Mouse (Mus musculus): ENCODE measurements around the gene Gm13279. TPM values are rescaled to one million over a fixed set of nuclear protein-coding genes. Genes with fewer than 3 reads are reported as not detected.

Gm13279 gene
- polyA plus RNA-seq, 1 experiment from 2014 or later: not detected

Other genes starting within 250 kb of the Gm13279 start
- not detected in 2 replicates for gene Ifna15, start 239.2 kb upstream of the Gm13279 start, polyA plus RNA-seq (2015; fragmentation: Nextera tagmentation; extraction: Ambion mirVana)
- not detected in 2 replicates for gene Ifna14, start 225.6 kb upstream of the Gm13279 start, polyA plus RNA-seq (2015; fragmentation: Nextera tagmentation; extraction: Ambion mirVana)
- not detected in 2 replicates for gene Ifna9, start 205.0 kb upstream of the Gm13279 start, polyA plus RNA-seq (2015; fragmentation: Nextera tagmentation; extraction: Ambion mirVana)
- not detected in 2 replicates for gene Ifna12, start 194.0 kb upstream of the Gm13279 start, polyA plus RNA-seq (2015; fragmentation: Nextera tagmentation; extraction: Ambion mirVana)
- gene C87499, start 163.0 kb upstream of the Gm13279 start, polyA plus RNA-seq (2015; fragmentation: Nextera tagmentation; extraction: Ambion mirVana): not detected in 2 replicates
- not detected in 2 replicates for gene Ifna13, start 152.9 kb upstream of the Gm13279 start, polyA plus RNA-seq (2015; fragmentation: Nextera tagmentation; extraction: Ambion mirVana)
- not detected in 2 replicates for gene Ifna16, start 120.5 kb upstream of the Gm13279 start, polyA plus RNA-seq (2015; fragmentation: Nextera tagmentation; extraction: Ambion mirVana)
- gene Ifna2, start 113.5 kb upstream of the Gm13279 start, polyA plus RNA-seq (2015; fragmentation: Nextera tagmentation; extraction: Ambion mirVana): not detected in 2 replicates
- gene Ifnab, start 106.0 kb upstream of the Gm13279 start, polyA plus RNA-seq (2015; fragmentation: Nextera tagmentation; extraction: Ambion mirVana): not detected in 2 replicates
- 1.6 and 2.3 TPM in 2 replicates for gene Gm26566, start 75.6 kb upstream of the Gm13279 start, polyA plus RNA-seq (2015; fragmentation: Nextera tagmentation; extraction: Ambion mirVana)
- 117 and 128 TPM in 2 replicates for gene Klhl9, start 74.9 kb upstream of the Gm13279 start, polyA plus RNA-seq (2015; fragmentation: Nextera tagmentation; extraction: Ambion mirVana)
- not detected in 2 replicates for gene Gm13271, start 42.5 kb upstream of the Gm13279 start, polyA plus RNA-seq (2015; fragmentation: Nextera tagmentation; extraction: Ambion mirVana)
- gene Gm13283, start 37.3 kb upstream of the Gm13279 start, polyA plus RNA-seq (2015; fragmentation: Nextera tagmentation; extraction: Ambion mirVana): 0.14 TPM in 1 of 2 replicates, not detected in the other
- not detected in 2 replicates for gene Gm13290, start 23.6 kb upstream of the Gm13279 start, polyA plus RNA-seq (2015; fragmentation: Nextera tagmentation; extraction: Ambion mirVana)
- gene Gm13289, start 20.5 kb upstream of the Gm13279 start, polyA plus RNA-seq (2015; fragmentation: Nextera tagmentation; extraction: Ambion mirVana): not detected in 2 replicates
- not detected in 2 replicates for gene Gm13272, start 17.5 kb upstream of the Gm13279 start, polyA plus RNA-seq (2015; fragmentation: Nextera tagmentation; extraction: Ambion mirVana)
- gene Ifnz, start 15.3 kb upstream of the Gm13279 start, polyA plus RNA-seq (2015; fragmentation: Nextera tagmentation; extraction: Ambion mirVana): 0.20 TPM in 1 of 2 replicates, not detected in the other
- gene Gm13276, start 11.7 kb upstream of the Gm13279 start, polyA plus RNA-seq (2015; fragmentation: Nextera tagmentation; extraction: Ambion mirVana): not detected in 2 replicates
- not detected in 2 replicates for gene Gm13277, start 8.8 kb upstream of the Gm13279 start, polyA plus RNA-seq (2015; fragmentation: Nextera tagmentation; extraction: Ambion mirVana)
- gene Gm13278, start 5.8 kb upstream of the Gm13279 start, polyA plus RNA-seq (2015; fragmentation: Nextera tagmentation; extraction: Ambion mirVana): not detected in 2 replicates
- not detected in 2 replicates for gene Gm13275, start 2.9 kb upstream of the Gm13279 start, polyA plus RNA-seq (2015; fragmentation: Nextera tagmentation; extraction: Ambion mirVana)
- gene Gm13285, start 2.3 kb downstream of the Gm13279 start, polyA plus RNA-seq (2015; fragmentation: Nextera tagmentation; extraction: Ambion mirVana): not detected in 2 replicates
- not detected in 2 replicates for gene Gm13287, start 5.9 kb downstream of the Gm13279 start, polyA plus RNA-seq (2015; fragmentation: Nextera tagmentation; extraction: Ambion mirVana)
- gene Gm13288, start 8.1 kb downstream of the Gm13279 start, polyA plus RNA-seq (2015; fragmentation: Nextera tagmentation; extraction: Ambion mirVana): not detected in 2 replicates
- not detected in 2 replicates for gene Ifna7, start 18.8 kb downstream of the Gm13279 start, polyA plus RNA-seq (2015; fragmentation: Nextera tagmentation; extraction: Ambion mirVana)
- gene Ifna11, start 22.6 kb downstream of the Gm13279 start, polyA plus RNA-seq (2015; fragmentation: Nextera tagmentation; extraction: Ambion mirVana): not detected in 2 replicates
- not detected in 2 replicates for gene Ifna6, start 30.0 kb downstream of the Gm13279 start, polyA plus RNA-seq (2015; fragmentation: Nextera tagmentation; extraction: Ambion mirVana)
- not detected in 2 replicates for gene Ifna5, start 38.1 kb downstream of the Gm13279 start, polyA plus RNA-seq (2015; fragmentation: Nextera tagmentation; extraction: Ambion mirVana)
- not detected in 2 replicates for gene Ifna4, start 44.5 kb downstream of the Gm13279 start, polyA plus RNA-seq (2015; fragmentation: Nextera tagmentation; extraction: Ambion mirVana)
- gene Ifna1, start 52.7 kb downstream of the Gm13279 start, polyA plus RNA-seq (2015; fragmentation: Nextera tagmentation; extraction: Ambion mirVana): not detected in 2 replicates
- gene Ifne, start 82.8 kb downstream of the Gm13279 start, polyA plus RNA-seq (2015; fragmentation: Nextera tagmentation; extraction: Ambion mirVana): not detected in 2 replicates

Measured in forebrain, embryonic 15.5 days (tissue).